Mouse (Mus musculus): ENCODE results near the gene Id1. TPM values are rescaled to one million over a fixed set of nuclear protein-coding genes. Genes with fewer than 3 reads are reported as not detected.

Gene Id1
- polyA plus RNA-seq, 1 experiment from 2014 or later = 179 TPM

DNA sequence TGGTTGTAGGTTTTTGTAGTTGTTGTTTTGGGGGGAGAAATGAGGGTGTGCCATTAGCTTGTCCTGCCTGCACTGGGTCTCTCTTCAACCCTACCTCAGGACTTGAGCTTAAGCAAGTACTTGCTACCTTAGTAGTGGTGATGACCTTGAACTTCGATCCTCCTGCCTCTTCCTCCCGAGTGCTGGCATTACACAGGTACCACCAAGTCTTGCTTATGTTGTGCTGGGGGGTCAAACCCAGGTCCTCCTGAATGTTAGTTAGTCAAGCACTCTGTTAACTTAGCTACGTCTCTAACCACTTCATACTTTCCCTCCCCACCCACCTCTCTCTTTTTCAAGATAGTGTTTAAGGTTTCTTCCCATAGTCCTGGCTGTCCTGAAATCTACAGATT lies 11.7 kb upstream of the Id1 start:
- Histone ChIP-seq H3K36me3 (no peaks in the 10 kb centered on the region), H3K4me3 (peak overlapping the region; percentile 39), H3K9ac (peak overlapping the region; percentile 76), H3K4me2 (peak overlapping the region; percentile 74), H3K9me3 (no peaks in the 10 kb centered on the region), H3K27ac (no peak overlapping the region), H3K27me3 (no peaks in the 10 kb centered on the region), H3K4me1 (peaks cover 32% of the 10 kb centered on the region)
- 67% methylated on average over 3 of the region's 3 CpGs for WGBS
- no peak for ATAC-seq (ENCODE audit: insufficient number of reproducible peaks, insufficient read depth, low FRiP score, low TSS enrichment, low read depth)

DNA sequence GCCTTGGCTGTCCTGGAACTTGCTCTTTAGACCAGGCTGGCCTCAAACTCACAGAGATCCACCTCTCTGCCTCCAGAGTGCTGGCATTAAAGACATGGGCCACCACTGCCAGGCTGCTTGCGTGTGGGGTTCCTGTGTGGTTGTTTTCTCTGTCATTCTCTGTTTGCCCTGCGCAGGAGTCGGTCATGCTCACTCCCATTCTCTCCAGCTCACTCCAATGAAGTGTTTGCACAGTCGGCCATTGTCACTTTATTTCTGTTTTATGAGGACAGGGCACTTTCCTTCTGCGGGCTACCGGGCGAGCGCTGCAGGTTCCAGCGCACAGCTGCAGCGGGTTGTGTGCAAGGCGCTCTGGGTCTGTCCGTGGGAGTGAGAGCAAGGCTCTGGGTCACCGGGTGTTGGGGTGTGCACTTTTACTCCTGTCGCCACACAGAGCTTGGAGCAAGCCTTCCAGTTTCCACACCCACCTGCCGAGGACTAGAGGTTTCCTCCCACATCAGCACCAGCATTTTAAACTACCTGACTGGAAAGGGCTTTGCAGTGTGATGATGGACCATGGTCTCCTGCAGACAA lies 10.8 kb upstream of the Id1 start:
- no peak overlapping the region for H3K4me2 ChIP-seq
- peaks cover 41% of the 10 kb centered on the region for H3K4me1 ChIP-seq
- ATAC-seq (ENCODE audit: insufficient number of reproducible peaks, insufficient read depth, low FRiP score, low TSS enrichment, low read depth) = no peak
- H3K27me3 ChIP-seq = no peaks in the 10 kb centered on the region
- no peak overlapping the region for H3K4me3 ChIP-seq
- H3K9me3 ChIP-seq = no peaks in the 10 kb centered on the region
- H3K36me3 ChIP-seq = no peaks in the 10 kb centered on the region
- 74% methylated on average over 15 of the region's 15 CpGs for WGBS
- H3K27ac ChIP-seq = no peak overlapping the region
- no peak overlapping the region for H3K9ac ChIP-seq

DNA sequence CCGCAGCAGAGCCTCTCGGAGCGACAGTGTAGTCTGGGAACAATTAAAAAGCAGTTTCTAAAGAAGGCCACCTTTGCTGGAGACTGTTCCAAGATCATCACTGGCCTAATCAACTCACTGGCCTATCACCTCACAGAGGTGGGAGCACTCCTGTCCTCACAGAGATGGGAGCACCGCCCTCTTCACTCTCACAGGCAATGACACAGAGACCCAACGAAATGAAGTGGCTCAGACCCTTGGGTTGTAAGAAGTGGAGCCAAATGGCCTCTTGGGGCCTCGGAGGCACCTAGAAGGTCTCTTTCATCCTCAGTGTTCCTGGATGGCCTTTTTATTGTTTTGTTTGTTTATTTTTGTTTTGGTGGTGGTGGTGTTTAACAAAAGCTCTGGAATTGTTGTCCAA lies 9.8 kb upstream of the Id1 start:
- Histone ChIP-seq H3K4me2 (no peak overlapping the region), H3K27me3 (no peaks in the 10 kb centered on the region), H3K4me3 (no peak overlapping the region), H3K36me3 (no peaks in the 10 kb centered on the region), H3K9ac (no peak overlapping the region), H3K27ac (no peak overlapping the region), H3K9me3 (no peaks in the 10 kb centered on the region), H3K4me1 (peaks cover 47% of the 10 kb centered on the region)
- ATAC-seq (ENCODE audit: insufficient number of reproducible peaks, insufficient read depth, low FRiP score, low TSS enrichment, low read depth) = no peak
- WGBS = 76% methylated on average over 6 of the region's 6 CpGs

DNA sequence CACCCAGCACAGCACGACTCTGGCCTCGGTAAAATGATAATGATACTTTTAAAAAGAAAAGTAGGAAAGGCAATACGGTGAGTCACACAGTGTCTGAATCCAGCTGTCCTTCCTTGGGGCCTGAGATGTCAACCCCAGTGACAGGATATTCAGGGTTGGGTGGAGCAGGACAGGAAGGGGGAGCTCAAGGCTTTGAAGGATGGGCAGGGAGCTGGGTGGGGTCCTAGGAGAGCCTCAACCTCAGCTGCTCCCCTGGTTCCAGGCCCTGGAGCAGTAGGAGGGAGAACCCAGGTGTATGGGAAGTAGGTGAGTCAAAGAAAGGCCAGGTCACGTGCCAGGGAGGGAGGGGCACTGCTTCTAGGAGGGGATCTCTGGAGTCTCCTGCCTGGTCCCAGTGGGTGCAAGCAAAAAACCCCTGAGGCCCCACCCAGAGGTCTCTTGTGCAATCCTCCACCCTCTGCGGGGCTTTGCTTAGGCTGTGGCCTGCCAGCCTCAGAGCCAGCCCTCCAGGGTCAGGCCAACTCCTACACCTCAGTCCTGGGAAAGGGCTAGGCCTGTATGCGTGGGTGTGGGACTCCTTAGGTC lies 9.2 kb upstream of the Id1 start:
- Histone ChIP-seq H3K4me3 (no peak overlapping the region), H3K36me3 (no peaks in the 10 kb centered on the region), H3K4me2 (no peak overlapping the region), H3K27ac (peak overlapping the region; percentile 72), H3K9ac (no peak overlapping the region), H3K27me3 (no peaks in the 10 kb centered on the region), H3K4me1 (peaks cover 49% of the 10 kb centered on the region), H3K9me3 (no peaks in the 10 kb centered on the region)
- ATAC-seq (ENCODE audit: insufficient number of reproducible peaks, insufficient read depth, low FRiP score, low TSS enrichment, low read depth) = no peak
- 62% methylated on average over 6 of the region's 6 CpGs for WGBS

DNA sequence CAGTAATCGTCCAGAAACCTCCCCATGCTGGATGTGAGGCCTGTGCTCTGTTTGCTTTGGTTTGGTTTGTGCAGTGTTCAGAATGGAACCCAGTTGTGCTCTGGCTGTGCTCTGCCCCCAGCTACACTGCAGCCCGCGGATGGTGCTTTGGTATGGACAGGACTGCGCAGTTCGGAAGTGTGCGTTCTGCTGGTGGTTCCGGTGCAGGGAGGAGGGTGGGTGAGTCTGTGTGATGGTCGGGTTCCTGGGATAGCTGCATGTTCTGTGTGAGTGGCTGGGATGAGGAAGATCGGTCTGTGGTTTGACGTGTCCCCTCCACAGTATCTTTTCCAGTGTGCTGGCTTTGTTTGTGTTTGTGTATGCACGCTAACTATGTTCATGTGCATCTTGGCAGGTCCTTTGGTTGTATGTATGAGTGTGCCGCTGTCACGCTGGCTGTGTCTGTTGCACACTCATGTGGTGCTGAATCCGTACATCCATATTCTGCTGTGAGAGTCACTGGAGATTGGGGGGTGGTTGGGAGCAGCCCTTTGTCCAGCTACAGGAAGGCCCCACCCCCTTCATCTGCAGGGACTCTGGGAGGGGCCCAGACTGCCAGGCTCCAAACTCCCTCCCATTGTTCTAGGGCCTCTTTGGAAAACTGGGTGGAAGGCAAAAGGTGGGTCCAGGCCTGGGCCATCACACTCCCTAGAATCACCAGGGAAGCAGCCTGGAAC lies 8.1 kb upstream of the Id1 start:
- Histone ChIP-seq H3K9me3 (no peaks in the 10 kb centered on the region), H3K36me3 (no peaks in the 10 kb centered on the region), H3K4me2 (no peak overlapping the region), H3K4me1 (peaks cover 56% of the 10 kb centered on the region), H3K9ac (no peak overlapping the region), H3K27me3 (no peaks in the 10 kb centered on the region), H3K4me3 (no peak overlapping the region), H3K27ac (peak overlapping the region; percentile 72)
- no peak for ATAC-seq (ENCODE audit: insufficient number of reproducible peaks, insufficient read depth, low FRiP score, low TSS enrichment, low read depth)
- WGBS = 67% methylated on average over 14 of the region's 14 CpGs

DNA sequence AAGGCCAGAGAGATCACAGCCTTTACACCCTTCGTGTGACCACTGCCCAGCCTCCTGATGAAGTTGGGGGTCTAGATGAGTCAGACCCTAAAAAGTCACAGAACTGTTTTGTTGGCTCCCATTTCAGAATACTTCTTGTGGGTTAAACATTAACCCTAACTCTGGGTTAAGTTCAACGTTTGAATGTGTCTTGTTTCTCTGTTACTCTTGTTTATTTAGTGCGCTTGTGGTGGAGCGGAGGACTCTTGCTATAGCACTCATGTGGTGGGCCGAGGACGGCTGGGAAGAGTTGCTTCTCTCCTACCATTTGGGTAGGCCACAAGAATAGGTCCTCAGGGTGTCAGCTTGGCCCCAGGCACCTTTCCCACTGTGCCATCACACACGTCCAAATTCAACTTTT lies 7.5 kb upstream of the Id1 start:
- Histone ChIP-seq H3K4me3 (no peak overlapping the region), H3K27ac (peak overlapping the region; percentile 91), H3K9me3 (no peaks in the 10 kb centered on the region), H3K4me2 (no peak overlapping the region), H3K4me1 (peaks cover 59% of the 10 kb centered on the region), H3K9ac (no peak overlapping the region), H3K27me3 (no peaks in the 10 kb centered on the region), H3K36me3 (no peaks in the 10 kb centered on the region)
- 71% methylated on average over 7 of the region's 7 CpGs for WGBS
- no peak for ATAC-seq (ENCODE audit: insufficient number of reproducible peaks, insufficient read depth, low FRiP score, low TSS enrichment, low read depth)

DNA sequence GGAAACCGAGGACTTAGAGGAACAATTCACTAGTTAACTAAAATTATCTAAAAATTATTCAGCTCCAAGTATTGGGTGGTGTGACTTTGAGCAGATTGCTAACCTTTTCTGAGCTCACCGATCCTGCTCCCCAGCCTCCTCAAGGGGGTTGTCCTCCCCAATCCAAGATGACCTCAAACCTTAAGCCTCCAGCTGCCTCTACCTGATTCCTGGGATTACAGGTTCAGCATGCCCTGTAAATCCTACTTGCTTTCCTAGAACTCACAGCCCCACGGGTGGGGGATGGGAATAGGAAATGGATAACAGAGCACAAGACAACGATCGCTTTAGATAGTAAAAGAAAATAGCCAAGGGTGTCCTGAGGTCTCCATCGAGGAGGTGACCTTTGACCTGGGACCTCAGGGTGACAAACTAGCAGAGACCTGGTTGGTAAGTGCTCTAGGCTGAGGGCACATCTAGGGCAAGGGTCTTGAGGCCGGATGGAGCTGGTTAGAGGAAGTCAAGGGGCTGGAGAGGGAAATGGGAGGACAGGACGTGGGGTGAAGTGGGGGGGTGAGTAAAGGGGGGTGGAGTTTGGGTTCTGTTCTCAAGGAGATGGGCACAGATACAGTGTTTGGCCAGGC lies 6.9 kb upstream of the Id1 start:
- Histone ChIP-seq H3K4me2 (peak overlapping the region; percentile 11; the same call in 1 of the 2 replicates), H3K27me3 (no peaks in the 10 kb centered on the region), H3K9me3 (no peaks in the 10 kb centered on the region), H3K27ac (peak overlapping the region; percentile 91), H3K36me3 (no peaks in the 10 kb centered on the region), H3K4me1 (peaks cover 59% of the 10 kb centered on the region), H3K9ac (peak overlapping the region; percentile 49; the same call in 1 of the 2 replicates), H3K4me3 (no peak overlapping the region)
- WGBS = 21% methylated on average over 8 of the region's 8 CpGs
- peak; percentile 54 for ATAC-seq (ENCODE audit: insufficient number of reproducible peaks, insufficient read depth, low FRiP score, low TSS enrichment, low read depth)

DNA sequence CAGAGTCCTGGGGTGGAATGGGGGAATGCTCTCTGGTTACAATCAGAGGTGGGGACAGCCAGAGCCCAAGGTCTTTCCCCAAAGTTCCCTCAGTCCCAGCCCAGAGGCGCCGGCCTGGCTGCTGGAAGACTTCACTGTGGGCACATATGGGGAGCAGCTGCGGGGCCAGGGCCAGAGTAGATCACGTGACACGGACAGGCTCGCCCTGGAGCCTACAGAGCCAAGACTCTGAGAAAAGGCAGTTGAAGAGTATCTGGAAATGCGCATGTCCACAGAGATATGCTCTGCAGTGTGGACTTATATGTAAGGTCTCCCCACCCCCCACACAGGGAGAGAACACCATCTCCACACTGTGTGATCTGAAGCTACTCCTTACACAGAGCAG lies 6.4 kb upstream of the Id1 start:
- no peaks in the 10 kb centered on the region for H3K36me3 ChIP-seq
- ATAC-seq (ENCODE audit: insufficient number of reproducible peaks, insufficient read depth, low FRiP score, low TSS enrichment, low read depth) = peak; percentile 80
- peaks cover 62% of the 10 kb centered on the region for H3K4me1 ChIP-seq
- peak overlapping the region; percentile 11; the same call in 1 of the 2 replicates for H3K4me2 ChIP-seq
- H3K4me3 ChIP-seq = no peak overlapping the region
- peak overlapping the region; percentile 49; the same call in 1 of the 2 replicates for H3K9ac ChIP-seq
- 10% methylated on average over 7 of the region's 7 CpGs for WGBS
- H3K27ac ChIP-seq = peak overlapping the region; percentile 91
- no peaks in the 10 kb centered on the region for H3K9me3 ChIP-seq
- no peaks in the 10 kb centered on the region for H3K27me3 ChIP-seq

DNA sequence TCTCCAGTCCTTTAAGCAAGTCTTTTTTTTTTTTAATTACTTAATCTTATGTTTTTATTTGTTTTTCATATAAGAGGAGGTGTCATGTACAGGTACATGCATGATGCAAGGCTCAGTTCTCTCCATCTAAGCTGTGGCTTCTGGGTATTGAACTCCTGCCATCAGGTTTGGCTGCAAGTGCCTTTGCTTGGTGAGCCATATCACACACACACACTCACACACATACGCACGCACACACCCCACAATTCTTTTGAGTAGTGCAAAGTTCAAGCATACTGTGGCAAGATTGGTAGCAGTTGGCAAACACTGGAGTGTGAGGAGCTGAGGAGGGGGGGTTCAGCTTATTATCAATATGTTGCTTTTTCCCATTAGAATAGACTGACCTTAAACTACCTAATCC lies 2.9 kb upstream of the Id1 start:
- H3K4me1 ChIP-seq = peaks cover 66% of the 10 kb centered on the region
- WGBS = 86% methylated on average over 2 of the region's 2 CpGs

DNA sequence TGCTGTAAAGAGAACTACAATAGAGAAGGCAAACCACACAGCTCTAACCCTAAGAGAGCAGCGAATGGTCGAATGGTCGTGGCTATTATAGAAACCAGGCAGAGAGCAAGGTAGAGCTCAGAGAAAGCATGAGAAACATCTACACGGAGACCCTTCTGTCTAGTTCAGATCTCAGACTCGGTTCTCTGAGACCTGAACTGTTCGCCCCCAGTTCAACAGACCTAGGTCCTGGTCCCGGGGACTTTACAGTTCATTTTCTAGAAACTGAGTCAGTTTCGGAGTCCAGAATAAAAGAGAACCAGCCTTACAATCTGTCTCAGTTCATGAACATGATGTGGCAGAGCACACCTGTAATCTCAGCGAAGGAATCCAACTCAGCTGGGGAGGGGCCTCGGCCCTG lies 1.6 kb upstream of the Id1 start:
- 11% methylated on average over 10 of the region's 10 CpGs for WGBS
- Histone ChIP-seq H3K4me3 (peak overlapping the region; percentile 86), H3K27me3 (no peaks in the 10 kb centered on the region), H3K36me3 (no peaks in the 10 kb centered on the region), H3K4me2 (peak overlapping the region; percentile 95), H3K27ac (peak overlapping the region; percentile 97), H3K9me3 (no peaks in the 10 kb centered on the region), H3K9ac (peak overlapping the region; percentile 66; the same call in 1 of the 2 replicates), H3K4me1 (peaks cover 62% of the 10 kb centered on the region)
- no peak for ATAC-seq (ENCODE audit: insufficient number of reproducible peaks, insufficient read depth, low FRiP score, low TSS enrichment, low read depth)

More for the DNA sequence above, 2.9 kb upstream of the Id1 start:
- Histone ChIP-seq H3K27me3 (no peaks in the 10 kb centered on the region), H3K27ac (0 out of 2 replicates have a peak overlapping the region, but pooled peaks have one; percentile 39), H3K9ac (no peak overlapping the region), H3K9me3 (no peaks in the 10 kb centered on the region), H3K4me2 (no peak overlapping the region), H3K36me3 (no peaks in the 10 kb centered on the region), H3K4me3 (no peak overlapping the region)
- ATAC-seq (ENCODE audit: insufficient number of reproducible peaks, insufficient read depth, low FRiP score, low TSS enrichment, low read depth) = no peak

DNA sequence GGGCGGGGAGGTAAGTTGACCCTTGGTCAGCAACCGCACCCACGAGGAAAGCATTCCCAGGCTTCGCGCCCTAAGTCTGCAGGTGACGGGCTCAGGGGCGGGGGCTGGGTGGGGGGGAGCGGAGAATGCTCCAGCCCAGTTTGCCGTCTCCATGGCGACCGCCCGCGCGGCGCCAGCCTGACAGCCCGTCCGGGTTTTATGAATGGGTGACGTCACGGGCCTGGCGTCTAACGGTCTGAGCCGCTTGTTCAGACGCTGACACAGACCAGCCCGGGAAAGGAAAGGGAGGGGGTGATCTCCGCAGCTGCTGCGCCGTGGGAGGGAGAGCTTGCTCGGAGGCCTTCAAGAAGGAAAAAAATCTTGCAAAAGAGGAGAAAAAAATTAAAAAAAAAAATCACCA lies 1.1 kb upstream of the Id1 start:
- H3K9ac ChIP-seq = peak overlapping the region; percentile 66; the same call in 1 of the 2 replicates
- WGBS = under 1% methylated on average over 28 of the region's 28 CpGs

More for the DNA sequence above, 1.1 kb upstream of the Id1 start:
- H3K4me3 ChIP-seq = peak overlapping the region; percentile 86
- ATAC-seq (ENCODE audit: insufficient number of reproducible peaks, insufficient read depth, low FRiP score, low TSS enrichment, low read depth) = peak; percentile 83
- H3K36me3 ChIP-seq = no peaks in the 10 kb centered on the region
- peaks cover 62% of the 10 kb centered on the region for H3K4me1 ChIP-seq
- H3K27me3 ChIP-seq = no peaks in the 10 kb centered on the region
- no peaks in the 10 kb centered on the region for H3K9me3 ChIP-seq
- H3K4me2 ChIP-seq = peak overlapping the region; percentile 95
- H3K27ac ChIP-seq = peak overlapping the region; percentile 97

Data from embryonic facial prominence, embryonic 13.5 days (tissue).